Mouse (Mus musculus) stomach, postnatal 0 days (tissue): ENCODE data around the gene Platr17. TPM values are rescaled to one million over a fixed set of nuclear protein-coding genes. Genes with fewer than 3 reads are reported as not detected.
"Not testable (repeated sequence)": the region's sequence is repeated elsewhere in the genome, so short reads cannot be mapped to it uniquely, and the experiment has no call there.

ENCODE experiments used
- ATAC-seq: fragments of 200-750 bp; cut with Nextera tagmentation; 2 replicates; pipeline ENCODE4 v1.8.0; 2017; ENCODE audit not compliant: low FRiP score, low TSS enrichment
- DNase-seq: peaks from one replicate; pipeline ENCODE4 v3.0.0-alpha.2; 2016; ENCODE audit warnings: low spot score
- H3K27ac ChIP-seq: fragments of 300-500 bp; sonication (generic); replicated peaks from 2 replicates; pipeline ENCODE4 v1.5.1; 2014; ENCODE audit warnings: mild to moderate bottlenecking, control low read depth
- H3K27me3 ChIP-seq: fragments of 300-500 bp; sonication (generic); 2 replicates; pipeline ENCODE4 v1.6.1; 2014; ENCODE audit warnings: low read length; ENCODE audit not compliant: control insufficient read depth, insufficient read depth
- H3K36me3 ChIP-seq: fragments of 300-500 bp; sonication (generic); 2 replicates; pipeline ENCODE4 v1.6.1; 2014; ENCODE audit warnings: low read length, mixed read lengths; ENCODE audit not compliant: control insufficient read depth, insufficient read depth
- H3K4me1 ChIP-seq: fragments of 300-500 bp; sonication (generic); replicated peaks from 2 replicates; pipeline ENCODE4 v1.6.1; 2014; ENCODE audit warnings: antibody characterized with exemption; ENCODE audit not compliant: control insufficient read depth, insufficient read depth
- H3K4me2 ChIP-seq: fragments of 300-500 bp; sonication (generic); replicated peaks from 2 replicates; pipeline ENCODE4 v1.6.1; 2014; ENCODE audit warnings: low read depth, mild to moderate bottlenecking, control low read depth, moderate library complexity
- H3K4me3 ChIP-seq: fragments of 300-500 bp; sonication (generic); 2 replicates; pipeline ENCODE4 v1.5.1; 2014; ENCODE audit warnings: low read depth, low read length, control low read depth
- H3K9ac ChIP-seq: fragments of 300-500 bp; sonication (generic); 2 replicates; pipeline ENCODE4 v1.6.1; 2014; ENCODE audit warnings: mild to moderate bottlenecking, low read length, control low read depth, mixed read lengths
- H3K9me3 ChIP-seq: fragments of 300-500 bp; sonication (generic); 2 replicates; pipeline ENCODE4 v1.6.1; 2016; ENCODE audit warnings: low read length; ENCODE audit not compliant: control insufficient read depth
- CTCF ChIP-seq: IDR thresholded peaks from 2 replicates; pipeline ENCODE4 v1.5.1; 2016; ENCODE audit warnings: antibody characterized with exemption, low read depth, mild to moderate bottlenecking, moderate library complexity
- EP300 ChIP-seq: optimal IDR thresholded peaks from 2 replicates; pipeline ENCODE3; 2016; ENCODE audit warnings: antibody characterized with exemption
- WGBS: fragments of 180-500 bp; shearing (Covaris S2); extraction: QIAGEN DNeasy Blood & Tissue Kit; methylation state at CpG from one replicate; pipeline ENCODE4 v1.1.7; 2014; 5-methylcytosine and 5-hydroxymethylcytosine counted together
- polyA plus RNA-seq: library from polyadenylated mRNA; unstranded; fragments of >200 nt; fragmentation: Nextera tagmentation; extraction: Ambion mirVana; gene quantifications from 2 replicates; pipeline ENCODE4 v1.2.1, GENCODE M21; 2015

Platr17 gene
- polyA plus RNA-seq, 1 experiment from 2014 or later: 1.1 TPM

GRCm38 (mm10) chr17:33897114-33897794 lies 7.7 kb upstream of the Platr17 start:
- Histone ChIP-seq H3K36me3 (no peaks in the 10 kb centered on the region), H3K9ac (no peak overlapping the region), H3K27ac (no peak overlapping the region), H3K4me3 (no peak overlapping the region), H3K4me1 (no peaks in the 10 kb centered on the region), H3K27me3 (no peaks in the 10 kb centered on the region), H3K9me3 (no peaks in the 10 kb centered on the region), H3K4me2 (no peak overlapping the region)
- TF ChIP-seq CTCF (peak; percentile 83), EP300 (no peak)
- WGBS: 35% methylated on average over 6 of the region's 6 CpGs
- ATAC-seq (no peak), DNase-seq (peak; percentile 70)

GRCm38 (mm10) chr17:33898193-33898592 lies 6.7 kb upstream of the Platr17 start:
- not testable (repeated sequence) for H3K9me3 ChIP-seq, H3K4me1 ChIP-seq, H3K36me3 ChIP-seq, DNase-seq, H3K4me2 ChIP-seq, H3K27me3 ChIP-seq, H3K4me3 ChIP-seq, ATAC-seq, H3K9ac ChIP-seq, H3K27ac ChIP-seq
- WGBS: 61% methylated on average over 4 of the region's 4 CpGs

GRCm38 (mm10) chr17:33899642-33900041 lies 5.3 kb upstream of the Platr17 start:
- DNase-seq: no peak
- Histone ChIP-seq H3K4me2 (no peak overlapping the region), H3K4me3 (no peak overlapping the region), H3K27ac (no peak overlapping the region), H3K27me3 (no peaks in the 10 kb centered on the region), H3K9ac (no peak overlapping the region), H3K9me3 (no peaks in the 10 kb centered on the region), H3K4me1 (no peaks in the 10 kb centered on the region), H3K36me3 (no peaks in the 10 kb centered on the region)
- WGBS: 71% methylated on average over 4 of the region's 4 CpGs
- no peak for TF ChIP-seq EP300
- no peak for TF ChIP-seq CTCF
- no peak for ATAC-seq

GRCm38 (mm10) chr17:33900281-33900988 lies 4.5 kb upstream of the Platr17 start:
- H3K27ac ChIP-seq: no peak overlapping the region

GRCm38 (mm10) chr17:33900989-33901314 lies 4.0 kb upstream of the Platr17 start:
- Histone ChIP-seq H3K9me3 (no peaks in the 10 kb centered on the region), H3K4me3 (no peak overlapping the region), H3K4me1 (no peaks in the 10 kb centered on the region), H3K27me3 (no peaks in the 10 kb centered on the region), H3K4me2 (no peak overlapping the region), H3K27ac (no peak overlapping the region), H3K36me3 (no peaks in the 10 kb centered on the region), H3K9ac (no peak overlapping the region)
- 75% methylated on average over 4 of the region's 4 CpGs for WGBS
- no peak for ATAC-seq
- TF ChIP-seq EP300: no peak
- TF ChIP-seq CTCF: no peak
- no peak for DNase-seq

More at GRCm38 (mm10) chr17:33900281-33900988, 4.5 kb upstream of the Platr17 start:
- Histone ChIP-seq H3K9me3 (no peaks in the 10 kb centered on the region), H3K4me1 (no peaks in the 10 kb centered on the region), H3K27me3 (no peaks in the 10 kb centered on the region), H3K36me3 (no peaks in the 10 kb centered on the region), H3K4me3 (no peak overlapping the region), H3K4me2 (no peak overlapping the region), H3K9ac (0 out of 2 replicates have a peak overlapping the region, but pooled peaks have one; percentile 23)
- TF ChIP-seq CTCF (no peak), EP300 (no peak)
- WGBS: 61% methylated on average over 7 of the region's 7 CpGs
- ATAC-seq (no peak), DNase-seq (no peak)

- no peak overlapping the region for H3K4me2 ChIP-seq
- DNase-seq (no peak), ATAC-seq (no peak)
- no peaks in the 10 kb centered on the region for H3K27me3 ChIP-seq
- H3K9me3 ChIP-seq: no peaks in the 10 kb centered on the region
- WGBS: 75% methylated on average over 4 of the region's 4 CpGs
- TF ChIP-seq EP300 (no peak), CTCF (no peak)
- no peak overlapping the region for H3K27ac ChIP-seq
- no peaks in the 10 kb centered on the region for H3K4me1 ChIP-seq
- no peak overlapping the region for H3K4me3 ChIP-seq
- no peak overlapping the region for H3K9ac ChIP-seq
- no peaks in the 10 kb centered on the region for H3K36me3 ChIP-seq
These were observed 3.3 kb upstream of the Platr17 start for GRCm38 (mm10) chr17:33901653-33902052.
